Mouse (Mus musculus) thymus, postnatal 36 days (tissue): ENCODE data around the gene Mrvi1.

ENCODE experiments used
- DNase-seq, 2 experiments: peaks; one replicate each; pipeline ENCODE4 v3.0.0; 2022; ENCODE audit warnings: mixed read lengths in 2 of 2

Gene Mrvi1

DNA sequence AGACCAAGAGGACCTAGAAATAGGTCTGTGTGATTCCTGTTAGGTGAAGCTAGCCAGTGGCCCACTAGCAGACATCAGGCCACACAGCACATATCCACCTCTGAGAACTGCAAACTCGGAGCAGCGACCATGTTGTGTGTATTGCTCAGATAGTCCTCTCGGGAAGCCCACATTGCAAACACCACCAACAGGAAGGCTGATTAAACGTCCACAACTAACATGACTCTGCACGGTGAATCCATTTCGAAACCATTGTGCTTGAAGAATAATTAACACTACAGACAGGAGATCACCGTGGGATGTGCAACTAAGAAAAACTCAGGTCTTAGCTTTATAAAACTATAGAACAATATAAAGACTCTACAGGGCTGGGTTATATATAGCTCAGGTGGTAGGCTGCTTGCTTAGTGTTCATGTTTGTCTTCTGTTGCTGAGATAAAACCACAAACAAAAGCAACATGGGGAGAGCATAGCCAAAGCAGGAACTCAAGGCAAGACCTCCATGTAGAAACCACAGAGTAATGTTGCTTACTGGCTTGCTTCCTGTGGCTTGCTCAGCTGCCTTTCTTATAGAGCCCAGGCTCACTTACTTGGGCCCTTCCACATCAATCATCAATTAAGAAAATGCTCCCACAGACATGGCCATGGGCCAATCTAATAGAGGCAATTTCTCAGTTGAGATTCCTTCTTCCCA is 4.4 kb downstream of the Mrvi1 start:
- DNase-seq = no peak

DNA sequence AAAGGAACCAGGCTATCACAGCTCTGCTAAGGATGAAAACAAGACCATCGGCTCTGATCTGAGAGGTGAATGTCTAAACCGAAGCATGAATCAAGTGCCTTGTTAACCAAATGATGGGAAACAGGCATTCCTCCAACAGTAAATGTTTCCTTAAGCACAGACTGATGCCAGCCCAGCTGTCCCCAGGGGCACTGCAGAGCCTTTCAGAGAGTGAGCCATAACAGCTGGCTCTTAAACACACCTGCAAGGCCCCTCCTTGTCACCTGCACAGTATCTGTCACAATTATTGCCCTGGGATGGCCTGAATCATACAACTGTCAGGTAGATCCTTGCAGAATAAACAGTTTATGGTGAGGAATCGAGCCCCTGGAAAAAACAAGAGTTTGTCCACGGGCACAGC is 8.8 kb downstream of the Mrvi1 start:
- DNase-seq = no peak

DNA sequence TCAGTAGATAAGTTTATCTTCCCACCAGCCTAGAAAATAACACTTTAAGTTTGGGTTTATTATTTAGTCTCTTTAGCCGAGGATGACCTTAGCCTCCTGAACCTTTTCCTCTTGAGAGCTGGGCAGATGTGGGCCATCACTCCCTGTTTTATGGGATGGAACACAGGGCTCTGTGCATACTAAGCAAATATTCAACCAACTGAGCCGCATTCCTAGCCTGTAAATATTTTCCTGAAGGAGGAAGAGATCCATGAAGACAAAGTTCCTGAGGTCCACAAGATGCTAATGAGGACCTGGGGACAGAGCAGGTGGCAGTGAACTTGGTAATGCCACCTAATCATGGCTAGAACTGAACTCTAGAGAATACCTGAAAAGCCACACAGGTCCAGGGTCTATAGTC is 9.5 kb downstream of the Mrvi1 start:
- DNase-seq = no peak

DNA sequence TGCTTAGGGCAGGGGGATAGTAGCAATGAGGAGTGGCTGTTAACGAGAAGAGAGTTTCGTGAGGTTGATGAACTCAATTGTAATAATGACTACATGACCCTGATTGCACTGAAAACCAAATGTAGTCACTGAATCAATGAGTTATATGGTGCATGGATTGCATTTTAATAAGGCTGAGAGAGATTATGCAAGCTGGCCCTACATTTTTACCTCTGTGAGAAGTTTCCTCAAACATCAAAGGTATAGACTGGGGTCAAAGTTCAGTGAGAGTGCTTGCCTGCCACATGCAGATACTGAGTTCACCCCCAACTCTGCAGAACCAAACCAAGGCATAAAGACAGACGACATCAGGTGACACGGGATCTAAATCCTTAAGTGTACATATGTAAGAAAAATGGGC is 14.9 kb downstream of the Mrvi1 start:
- no peak for DNase-seq

DNA sequence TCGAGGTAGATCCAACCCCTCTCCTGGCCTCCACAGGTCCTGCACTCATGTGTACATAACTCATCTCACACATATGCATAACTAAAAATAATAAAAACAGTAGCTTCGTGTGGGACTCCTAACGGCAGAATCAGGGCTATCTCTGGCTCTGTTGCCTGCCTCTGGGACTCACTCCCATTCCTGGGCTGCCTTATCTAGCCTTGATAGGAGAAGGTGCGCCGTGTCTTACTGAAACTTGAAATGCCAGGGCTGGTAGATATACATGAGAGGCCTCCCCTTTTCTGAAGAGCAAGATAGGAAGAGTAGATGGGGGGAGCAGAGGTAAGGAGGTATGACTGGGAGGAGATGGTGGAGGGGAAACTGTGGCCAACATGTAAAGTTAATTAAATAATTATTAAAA is 15.4 kb downstream of the Mrvi1 start:
- no peak for DNase-seq

DNA sequence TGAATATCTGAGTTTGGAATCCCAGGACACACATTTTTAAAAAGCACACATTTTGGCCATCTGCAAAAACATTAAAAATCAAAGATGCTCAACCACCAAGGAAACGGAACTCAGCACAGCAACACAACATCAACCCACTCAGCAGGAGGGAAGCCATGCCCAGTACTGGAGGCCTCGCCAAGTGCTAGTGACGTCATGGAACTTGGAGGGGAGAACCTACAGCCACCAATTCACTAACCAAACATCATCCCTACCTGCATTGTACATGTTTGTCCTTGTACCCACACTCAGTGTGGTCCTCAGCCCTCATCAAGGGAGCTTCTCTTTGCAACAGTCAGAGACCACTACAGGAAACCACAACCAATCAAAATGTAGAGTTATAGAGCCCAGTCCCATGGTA is 16.9 kb downstream of the Mrvi1 start:
- no peak for DNase-seq

DNA sequence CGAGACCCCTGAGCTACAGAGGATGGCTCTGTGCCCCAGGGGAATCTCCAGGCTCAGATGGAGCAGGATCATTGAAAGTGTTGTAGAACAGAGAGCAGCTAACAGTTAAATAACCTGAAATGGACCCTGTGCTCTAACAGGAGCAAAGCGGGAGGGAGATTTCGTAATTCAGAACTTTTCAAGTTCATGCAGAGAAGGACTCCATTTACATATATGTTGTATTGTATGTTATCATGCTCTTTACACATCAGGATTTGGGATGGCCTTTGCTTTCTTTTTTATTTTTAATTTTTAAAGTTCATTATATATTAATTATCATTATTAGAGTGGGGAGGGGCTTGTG is 18.6 kb downstream of the Mrvi1 start:
- no peak for DNase-seq

DNA sequence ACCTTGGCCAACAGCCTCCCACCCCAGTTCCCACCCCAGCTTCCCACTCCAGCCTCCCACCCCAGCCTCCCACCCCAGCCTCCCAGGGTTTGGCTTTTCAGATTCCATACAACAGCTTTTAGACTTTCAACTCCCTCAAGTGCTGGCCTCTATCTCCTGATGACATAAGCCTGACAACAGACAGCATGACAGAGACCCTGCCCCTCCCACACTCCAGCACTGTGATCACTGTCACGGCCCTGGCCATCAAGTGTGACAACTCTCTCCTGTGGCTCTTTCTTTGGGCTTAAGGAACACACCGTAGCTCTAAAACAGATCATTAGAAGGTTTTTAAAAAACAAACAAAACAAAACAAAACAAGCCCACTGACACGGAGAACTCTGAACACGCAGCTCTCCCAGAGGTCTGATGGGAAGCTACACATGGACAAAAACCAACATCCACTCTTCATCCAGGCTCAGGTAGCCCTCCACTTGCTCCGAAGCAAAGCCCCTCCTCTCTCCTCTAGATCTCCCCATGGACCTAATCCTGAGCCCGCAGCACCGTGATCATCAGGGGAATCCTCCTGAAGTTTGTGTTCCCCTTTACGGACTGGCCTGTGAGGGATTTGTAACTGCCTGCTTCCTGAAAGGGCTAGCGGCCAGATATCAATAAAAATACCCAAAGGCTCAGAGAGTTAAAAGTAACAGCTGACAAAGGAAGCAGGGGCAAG is 19.2 kb downstream of the Mrvi1 start:
- no peak for DNase-seq

DNA sequence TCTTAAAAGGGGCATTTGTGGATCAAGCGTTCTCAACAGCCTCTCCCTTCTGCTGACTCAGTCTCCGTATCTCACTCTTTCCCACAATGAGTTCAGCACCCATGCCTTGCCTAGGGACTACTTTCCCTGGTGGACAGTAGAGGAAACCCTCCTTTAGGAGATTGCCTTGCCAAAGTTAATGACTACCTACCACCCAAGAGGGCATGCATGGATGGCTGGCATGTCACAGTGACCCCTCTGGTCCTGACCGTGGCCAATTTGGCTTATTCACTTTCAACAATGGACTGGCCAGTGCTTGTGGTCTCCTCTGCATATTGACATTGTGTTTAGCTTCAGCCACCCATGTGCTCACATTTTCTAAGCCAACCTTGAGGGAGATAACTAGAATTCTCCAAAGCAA is 19.8 kb downstream of the Mrvi1 start:
- no peak for DNase-seq

DNA sequence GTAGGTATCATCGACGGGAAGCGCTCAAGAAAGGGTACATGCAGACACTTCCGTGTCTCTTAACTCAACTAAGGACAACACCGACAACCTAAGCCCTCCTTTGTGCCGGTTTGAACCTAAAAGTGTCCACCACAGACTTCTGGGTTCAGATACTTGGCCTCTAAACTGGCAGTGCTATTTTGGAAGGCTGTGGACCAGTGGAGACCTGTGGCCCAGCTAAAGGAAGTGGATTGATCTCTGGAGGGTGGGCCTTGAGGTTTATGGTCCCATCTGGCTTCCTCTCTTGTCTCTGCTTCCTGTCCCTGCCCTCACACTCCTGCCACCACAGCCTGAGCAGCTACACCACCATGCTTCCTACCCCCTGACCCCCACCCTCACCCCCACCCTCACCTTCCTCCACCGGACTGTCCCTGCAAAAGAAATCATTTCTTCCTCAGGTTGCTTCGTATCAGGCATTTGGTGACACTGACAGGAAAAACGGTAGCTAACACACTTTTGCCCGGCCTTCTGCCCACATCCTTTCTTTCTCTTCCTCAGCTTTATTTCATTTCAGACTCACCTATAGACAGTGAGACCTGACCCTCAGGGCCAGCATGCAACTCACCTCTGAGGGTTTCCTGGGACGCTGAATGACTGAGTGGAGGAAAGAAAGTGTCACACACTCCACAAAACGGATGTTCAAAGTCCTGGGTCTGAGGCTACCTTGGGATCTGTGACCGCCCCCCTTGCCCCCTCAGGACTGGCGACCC is 25.7 kb downstream of the Mrvi1 start:
- peak; percentile 52 to 66 for DNase-seq

DNA sequence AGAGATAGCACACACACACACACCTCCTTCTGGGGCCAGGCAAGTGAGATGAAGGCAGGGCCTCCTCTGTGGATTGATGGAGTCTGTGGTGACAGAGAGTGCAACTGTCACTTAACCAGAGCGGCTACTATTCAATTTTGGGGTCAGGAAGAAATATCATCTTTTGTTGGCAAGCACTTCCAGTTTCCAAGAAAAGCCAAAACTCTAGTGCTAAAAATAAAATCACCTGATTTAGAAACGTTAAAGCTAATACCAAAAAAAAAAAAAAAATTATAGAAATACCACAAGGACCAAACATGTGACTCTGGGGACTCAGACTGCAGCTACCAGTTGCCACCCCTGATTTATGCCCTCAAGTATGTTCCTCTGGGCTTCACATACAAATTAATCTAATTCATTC is 26.7 kb downstream of the Mrvi1 start:
- DNase-seq = no peak

DNA sequence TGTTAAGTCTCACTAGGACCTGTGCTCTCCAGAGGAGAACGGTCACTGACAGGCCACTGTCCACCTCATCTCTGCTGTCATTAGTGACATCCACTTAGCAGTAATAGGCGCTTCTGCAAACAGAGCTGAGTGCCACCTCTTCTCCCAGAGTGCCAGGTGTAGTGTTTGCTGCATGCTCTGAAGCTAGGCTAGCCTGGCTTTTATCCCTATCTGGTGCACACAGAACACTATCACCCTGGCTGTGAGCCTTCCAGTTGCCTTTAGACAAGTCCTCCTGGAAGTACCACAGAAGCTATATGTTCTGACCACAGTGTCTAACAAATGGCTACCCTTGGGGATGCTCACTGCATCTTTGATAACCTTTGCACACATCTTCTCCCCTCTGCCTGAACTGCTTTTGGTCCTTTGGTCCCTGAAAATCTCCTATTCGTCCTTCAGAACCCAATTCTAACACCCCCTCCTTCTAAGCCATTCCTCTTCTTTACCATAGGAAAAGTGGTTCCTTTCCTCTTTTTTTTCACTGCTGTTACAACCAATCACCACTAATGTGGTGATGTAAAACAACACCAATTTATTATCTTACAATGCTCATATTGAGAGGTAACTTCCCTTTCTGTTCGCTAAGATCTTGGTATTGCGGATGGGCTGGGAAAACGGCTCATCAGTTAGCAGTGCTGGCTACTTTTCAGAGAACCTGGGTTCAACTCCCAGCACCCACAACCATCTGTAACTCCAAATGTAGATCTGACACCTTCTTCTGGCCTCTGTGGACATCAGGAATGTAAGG is 28.0 kb downstream of the Mrvi1 start:
- DNase-seq = no peak

DNA sequence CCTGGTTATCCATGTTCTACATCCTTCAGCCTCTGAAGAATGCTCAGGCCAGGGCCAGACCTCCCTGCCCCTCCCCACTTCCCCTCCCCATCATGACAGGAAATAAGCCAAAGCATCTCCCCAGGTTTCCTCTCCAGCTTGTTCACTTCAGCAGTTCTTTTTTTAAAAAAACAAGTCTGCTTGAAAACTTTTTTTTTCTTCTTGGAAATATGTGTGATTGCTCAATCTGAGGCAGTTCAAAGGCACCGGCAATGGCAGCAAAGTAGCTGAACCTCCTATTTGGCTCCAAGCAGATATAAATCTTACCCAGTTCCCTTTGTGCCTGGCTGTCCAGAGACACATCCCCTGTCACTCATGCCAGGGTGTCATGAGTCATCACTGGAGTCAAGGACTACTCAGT is 29.1 kb downstream of the Mrvi1 start:
- DNase-seq = peak; percentile 26 to 35

DNA sequence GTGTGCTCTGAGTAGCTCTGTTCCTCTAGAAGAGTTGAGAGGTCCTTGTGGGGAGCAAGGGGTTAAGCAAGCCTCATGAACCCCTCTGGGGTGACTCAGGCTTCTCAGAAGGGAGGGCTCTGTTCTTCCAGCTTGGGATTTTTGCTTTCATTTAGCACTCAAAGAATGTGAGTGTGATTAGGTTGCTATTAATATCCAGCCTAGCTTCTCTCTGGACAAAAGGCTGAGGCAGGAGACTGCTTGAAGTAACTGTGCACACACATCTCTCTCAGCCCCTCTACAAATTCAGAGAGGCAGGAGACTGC is 31.7 kb downstream of the Mrvi1 start:
- DNase-seq = no peak

DNA sequence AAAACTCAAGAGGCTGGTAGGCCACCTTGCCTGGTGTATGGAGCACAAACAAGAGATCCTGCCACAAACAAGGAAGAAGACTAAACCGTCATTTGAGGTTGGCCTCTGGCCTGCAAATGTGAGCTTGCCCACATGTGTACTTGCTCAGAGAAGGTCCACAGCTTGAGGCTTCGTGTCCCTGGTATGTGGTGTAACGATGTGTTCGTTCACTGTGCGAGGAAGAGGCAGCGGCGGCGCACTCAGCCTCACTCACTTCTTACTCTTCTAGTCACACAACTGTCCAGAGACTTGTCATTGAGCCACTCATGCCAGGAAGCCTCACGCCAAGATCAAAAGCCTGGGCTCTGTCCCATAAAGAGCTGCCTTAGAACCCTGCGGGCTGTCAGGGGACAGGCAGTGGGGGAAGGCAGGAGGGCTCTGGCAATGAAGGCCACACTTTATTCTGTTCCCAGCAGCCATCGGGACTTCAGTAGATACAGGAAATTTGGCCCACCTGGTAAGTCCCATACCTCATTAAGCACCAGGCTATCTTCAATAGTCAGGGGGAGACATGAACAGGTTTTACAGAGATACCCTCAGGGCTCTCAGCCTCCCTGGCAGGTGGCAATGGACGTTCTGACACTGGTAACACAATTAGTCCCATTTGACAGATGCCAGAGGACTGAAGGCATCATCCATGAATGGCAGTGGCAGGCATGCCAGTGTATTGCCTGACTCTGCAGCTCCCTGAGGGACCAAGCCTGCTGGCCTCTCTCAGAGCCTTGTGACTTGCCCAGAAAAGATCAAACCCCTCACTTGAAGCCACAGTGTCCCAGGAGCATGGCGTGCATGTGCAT is 32.3 kb downstream of the Mrvi1 start:
- no peak for DNase-seq

DNA sequence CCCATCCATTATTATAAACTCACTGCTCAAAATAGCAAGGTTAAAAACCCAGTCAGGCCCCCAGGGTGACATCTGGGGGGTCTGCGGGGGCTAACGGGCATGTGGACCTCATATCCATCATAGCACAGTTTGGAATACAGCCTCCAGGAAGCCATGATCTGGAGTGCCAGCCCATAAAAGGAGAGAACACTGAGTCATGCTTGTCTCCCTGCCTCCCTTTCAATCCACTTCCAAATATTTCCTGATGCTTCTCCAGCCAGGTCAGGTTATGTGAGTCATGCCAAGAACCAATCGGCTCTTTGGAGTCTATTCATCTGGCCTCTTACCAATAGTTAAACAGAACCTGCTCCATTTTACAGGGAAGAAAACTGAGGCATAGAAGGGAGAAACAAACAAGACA is 33.7 kb downstream of the Mrvi1 start:
- DNase-seq = no peak

DNA sequence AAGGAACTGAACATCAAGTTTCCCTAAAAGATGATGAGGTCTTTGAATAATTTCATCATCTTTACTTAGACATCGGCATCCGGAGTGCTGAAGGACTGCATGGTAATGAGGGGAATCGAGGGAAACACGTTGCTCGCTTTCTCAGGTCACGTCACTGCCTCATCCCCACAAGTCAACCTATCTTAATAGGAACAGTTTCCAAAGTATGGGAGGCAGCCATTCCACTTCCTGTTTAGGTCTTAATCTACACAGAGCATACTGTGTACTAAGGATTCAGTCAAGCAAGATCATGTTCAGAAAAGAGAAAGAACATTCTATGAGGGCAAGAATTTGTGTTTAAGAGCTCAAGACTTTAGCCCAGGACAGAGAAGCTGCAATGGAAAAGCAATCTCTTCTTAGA is 34.6 kb downstream of the Mrvi1 start:
- DNase-seq = no peak

DNA sequence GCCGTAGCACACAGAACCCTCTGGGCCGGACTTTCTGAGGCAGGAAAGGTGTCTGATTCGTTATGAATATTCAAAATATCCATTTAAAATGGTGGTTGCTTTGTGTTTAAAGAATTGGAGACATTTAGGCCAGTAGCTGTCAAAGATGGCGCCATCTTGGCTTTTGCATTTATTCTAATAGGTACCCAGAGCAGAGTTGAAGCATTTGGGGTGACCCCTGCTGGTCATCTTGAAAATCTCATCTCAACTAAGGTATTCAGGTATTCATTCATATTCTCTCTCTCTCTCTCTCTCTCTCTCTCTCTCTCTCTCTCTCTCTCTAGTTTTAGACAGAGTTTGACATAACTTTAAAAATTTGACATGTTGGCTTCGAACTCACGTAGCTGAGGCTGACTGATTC is 35.5 kb downstream of the Mrvi1 start:
- no peak for DNase-seq

DNA sequence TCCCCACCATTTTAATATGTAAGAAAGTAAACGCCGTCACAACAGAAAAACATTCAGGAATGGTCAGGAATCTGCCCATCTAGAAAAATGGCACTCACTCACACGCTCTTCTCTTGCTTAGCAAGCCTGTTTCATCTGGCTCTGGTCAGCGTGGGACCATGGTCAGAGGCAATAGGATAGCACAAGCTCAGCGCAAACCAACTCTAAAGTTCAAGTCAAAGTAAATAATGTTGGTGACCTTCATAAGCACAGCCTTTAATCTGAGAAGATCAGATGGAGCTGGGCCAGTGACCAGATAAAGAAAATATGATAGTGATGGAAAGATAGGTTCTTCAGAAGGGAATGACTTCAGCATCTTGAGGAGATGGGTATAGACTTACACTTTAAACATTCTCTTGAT is 37.9 kb downstream of the Mrvi1 start:
- no peak for DNase-seq

DNA sequence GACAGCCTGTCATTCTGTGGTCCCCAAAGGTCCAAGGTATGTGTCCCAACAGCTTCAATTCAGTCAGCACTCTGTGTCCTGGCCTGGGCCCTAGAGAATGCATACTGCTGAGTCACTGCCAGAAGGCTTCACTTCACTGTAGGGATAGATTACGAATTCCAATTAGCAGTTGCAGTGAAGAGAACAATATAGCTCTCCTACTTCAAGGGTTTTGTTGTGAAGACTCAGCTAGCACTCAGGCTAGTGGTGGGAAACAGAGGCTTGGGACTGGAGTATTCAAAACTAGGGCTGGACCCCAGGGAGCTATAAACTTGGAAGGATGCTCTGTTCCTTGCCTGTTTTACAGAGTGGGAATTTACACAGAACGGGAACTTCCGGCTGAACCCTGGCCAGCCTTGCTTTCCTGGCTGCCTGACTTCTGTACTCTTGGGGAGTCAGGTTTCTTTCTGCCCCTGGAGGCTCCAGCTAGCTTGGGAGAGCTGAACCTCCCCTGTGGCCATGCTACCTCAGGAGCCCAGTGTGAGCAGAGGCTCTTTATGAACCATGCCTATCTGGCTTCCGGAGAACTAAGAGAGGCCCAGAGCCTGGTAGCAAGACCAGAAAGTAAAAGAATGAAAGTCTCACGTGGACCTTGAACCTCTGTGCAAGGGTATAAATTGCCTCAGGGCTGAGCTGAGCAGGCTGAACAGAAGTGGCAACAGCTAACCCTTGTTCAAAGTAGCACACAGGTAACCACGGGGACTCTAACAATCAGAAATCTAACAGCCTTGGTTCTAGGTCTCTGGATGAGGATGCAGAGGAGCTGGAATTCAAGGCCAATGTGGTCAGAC is 40.3 kb downstream of the Mrvi1 start:
- no peak for DNase-seq

DNA sequence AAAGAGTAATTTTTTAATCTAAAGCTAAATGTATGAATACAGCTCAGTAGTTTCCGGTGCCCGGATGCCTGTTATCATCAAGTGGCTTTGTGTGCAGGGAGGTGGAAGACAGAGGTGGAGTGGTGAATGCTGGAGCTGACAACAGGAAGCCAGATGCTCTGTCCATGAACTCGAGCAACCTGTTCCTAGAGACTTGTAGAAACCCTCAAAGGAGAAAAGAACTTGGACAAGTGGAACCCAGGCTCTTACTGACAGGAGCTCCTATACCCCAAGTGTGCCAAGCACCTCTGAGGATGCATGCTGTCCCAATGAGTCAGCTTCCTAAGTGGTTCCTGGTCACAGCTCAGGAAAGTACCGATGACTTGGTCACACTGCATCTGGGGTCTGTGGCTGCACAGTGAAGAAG is 41.1 kb downstream of the Mrvi1 start:
- no peak for DNase-seq
